7 mouse cellular contexts compared by ENCODE assay signal in genomic region chr2:93252356-93252755, GRCm38 (mm10).
A peak's percentile ranks its signal among the peaks of the same experiment; 100 is the strongest.
DNase-seq lines count a peak whose midpoint lies in the region; ATAC-seq lines count a peak whose summit lies in the region.

No protein-coding gene starts in this region.

- no peaks in the 10 kb centered on the region for H3K27me3 ChIP-seq in midbrain, embryonic 11.5 days (ENCODE audit: control insufficient read depth, insufficient read depth, low read length)

- H3K9ac ChIP-seq in midbrain, embryonic 11.5 days (ENCODE audit: low read length) = no peak overlapping the region

- peaks cover 3% of the 10 kb centered on the region; the same call in 1 of the 2 replicates for H3K9me3 ChIP-seq in midbrain, embryonic 11.5 days (ENCODE audit: control insufficient read depth, low read length)

- DNase-seq in adrenal gland, adult 8-10 months = peak; percentile 61
- DNase-seq in frontal cortex, adult 2 months (ENCODE audit: extremely low spot score in 1 of 2, low spot score in 1 of 2) = peak; percentile 18 to 31
- no peak for DNase-seq in midbrain, embryonic 11.5 days (ENCODE audit: low spot score, missing footprints)
- no peak for DNase-seq in heart, postnatal 36 days
- no peak for DNase-seq in lung, adult 18-20 months

- ATAC-seq in cerebellum, adult (ENCODE audit: insufficient number of reproducible peaks, low FRiP score, low TSS enrichment) = 0 out of 2 replicates have a peak, but pooled peaks have one; percentile 26
- ATAC-seq in midbrain, embryonic 11.5 days (ENCODE audit: low FRiP score) = no peak
- no peak for ATAC-seq in granulocyte monocyte progenitor cell, adult 5-6 weeks (replicated peaks; ENCODE audit: poor library complexity, severe bottlenecking)

- intact Hi-C loops in heart, postnatal 36 days (cut with DNase I) = no loop called here

- no peaks in the 10 kb centered on the region for H3K36me3 ChIP-seq in midbrain, embryonic 11.5 days (ENCODE audit: control insufficient read depth, insufficient read depth, low read length)

- WGBS in midbrain, embryonic 11.5 days = 44% methylated on average over 9 of the region's 9 CpGs

- H3K4me1 ChIP-seq in midbrain, embryonic 11.5 days (ENCODE audit: control insufficient read depth, insufficient read depth, low read length) = peaks cover 39% of the 10 kb centered on the region

- no peak overlapping the region for H3K4me2 ChIP-seq in midbrain, embryonic 11.5 days

- H3K4me3 ChIP-seq in midbrain, embryonic 11.5 days (ENCODE audit: low read depth, low read length) = no peak overlapping the region

- peak overlapping the region; percentile 27; the same call in 1 of the 2 replicates for H3K27ac ChIP-seq in midbrain, embryonic 11.5 days (ENCODE audit: low read depth, low read length)

Comparison
In these comparisons a context has a peak if more than half of its experiments do, and no peak if none do; other contexts are left out.
1. DNase-seq: peak in adrenal gland, adult 8-10 months (single experiment) and frontal cortex, adult 2 months (2 of 2); none in midbrain, embryonic 11.5 days (single experiment), heart, postnatal 36 days (0 of 2) and lung, adult 18-20 months (0 of 2).